Mouse (Mus musculus) MEL (cell line): Measurements from ENCODE around the gene Bbox1.

Source experiments
- CHD2 ChIP-seq: IDR thresholded peaks from 2 replicates; pipeline ENCODE4 v1.6.1; 2011; ENCODE audit warnings: low read length, improper control_type of control experiment
- CTCF ChIP-seq, 3 experiments: IDR thresholded peaks in 2 of 3; conservative IDR thresholded peaks in 1 of 3; 2 replicates each; pipeline ENCODE4 v1.5.1; 2011 to 2012; ENCODE audit warnings: low read length in 3 of 3, low read depth in 2 of 3, mild to moderate bottlenecking in 2 of 3, improper control_type of control experiment in 1 of 3, inconsistent platforms in 1 of 3, mixed read lengths in 1 of 3, moderate library complexity in 1 of 3; ENCODE audit not compliant: control insufficient read depth in 1 of 3, insufficient read depth in 1 of 3, poor library complexity in 1 of 3, severe bottlenecking in 1 of 3
- EP300 ChIP-seq, 2 experiments: IDR thresholded peaks; 2 replicates each; pipeline ENCODE4 v1.6.1; 2011; ENCODE audit warnings: improper control_type of control experiment in 2 of 2, low read length in 2 of 2, low read depth in 1 of 2, mild to moderate bottlenecking in 1 of 2
- GABPA ChIP-seq: IDR thresholded peaks from 2 replicates; pipeline ENCODE4 v1.6.1; 2012; ENCODE audit warnings: low read depth, mild to moderate bottlenecking, inconsistent platforms, low read length, improper control_type of control experiment, moderate library complexity
- MAX ChIP-seq: IDR thresholded peaks from 2 replicates; pipeline ENCODE4 v1.6.1; 2011; ENCODE audit warnings: low read length, improper control_type of control experiment
- POLR2A ChIP-seq, 2 experiments: IDR thresholded peaks; 2 replicates each; pipeline ENCODE4 v1.6.1; 2011 to 2012; ENCODE audit warnings: low read length in 2 of 2, mild to moderate bottlenecking in 2 of 2, control low read depth in 1 of 2, improper control_type of control experiment in 1 of 2, low read depth in 1 of 2, moderate library complexity in 1 of 2; ENCODE audit not compliant: control insufficient read depth in 1 of 2, insufficient read depth in 1 of 2, poor library complexity in 1 of 2
- TAL1 ChIP-seq: IDR thresholded peaks from 2 replicates; pipeline ENCODE4 v1.6.1; 2012; ENCODE audit warnings: mild to moderate bottlenecking, inconsistent platforms, low read length, moderate library complexity, mixed read lengths

DNA sequence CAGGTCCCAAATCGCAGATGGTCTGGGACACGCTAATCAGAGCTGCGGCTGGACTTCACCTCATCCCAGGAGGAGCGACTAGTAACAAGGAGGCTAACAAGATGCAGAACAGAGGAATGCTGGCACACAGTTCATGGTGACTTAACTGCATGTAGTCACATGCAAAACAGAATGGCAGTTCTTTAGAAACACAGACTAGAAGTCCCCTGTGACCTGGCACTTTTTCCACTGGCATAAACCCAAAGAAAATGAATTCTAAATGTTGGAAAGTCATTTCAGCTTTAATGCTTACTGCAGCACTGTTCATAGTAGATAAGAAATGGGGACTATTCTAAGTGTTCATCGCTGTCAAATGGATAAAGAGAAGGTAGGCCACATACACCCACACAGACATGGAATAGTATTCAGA is 37.5 kb upstream of the Bbox1 start:
- no peak for TF ChIP-seq CHD2
- no peak for TF ChIP-seq CTCF (IDR thresholded peaks at IDR 0.05 in 2 of 3, conservative IDR thresholded peaks at IDR 0.05 in 1 of 3; ENCODE audit: control insufficient read depth in 1 of 3, insufficient read depth in 1 of 3, low read depth in 2 of 3, low read length in 3 of 3, poor library complexity in 1 of 3, severe bottlenecking in 1 of 3)
- TF ChIP-seq POLR2A (IDR thresholded peaks at IDR 0.05; ENCODE audit: control insufficient read depth in 1 of 2, insufficient read depth in 1 of 2, low read depth in 1 of 2, low read length in 2 of 2, poor library complexity in 1 of 2) = no peak
- TF ChIP-seq EP300 (IDR thresholded peaks at IDR 0.05; ENCODE audit: low read depth in 1 of 2, low read length in 2 of 2) = no peak
- TF ChIP-seq TAL1 = no peak
- no peak for TF ChIP-seq MAX
- no peak for TF ChIP-seq GABPA
